Mouse (Mus musculus): Measurements from ENCODE around the gene Papola. TPM values are rescaled to one million over a fixed set of nuclear protein-coding genes. Genes with fewer than 3 reads are reported as not detected.

The Papola gene
- polyA plus RNA-seq, 1 experiment from 2014 or later = 250 TPM

GRCm38 (mm10) chr12:105873283-105873682 is 88.8 kb downstream of the Papola start:
- H3K27ac ChIP-seq = no peak overlapping the region
- H3K9ac ChIP-seq = no peak overlapping the region
- no peaks in the 10 kb centered on the region for H3K9me3 ChIP-seq (replicated peaks)
- H3K4me2 ChIP-seq = no peak overlapping the region
- H3K27me3 ChIP-seq = no peaks in the 10 kb centered on the region
- H3K4me3 ChIP-seq = no peak overlapping the region
- H3K36me3 ChIP-seq (ENCODE audit: poor library complexity, severe bottlenecking) = no peaks in the 10 kb centered on the region
- peaks cover 36% of the 10 kb centered on the region for H3K4me1 ChIP-seq
- WGBS = 51% methylated on average over 2 of the region's 2 CpGs
- no peak for ATAC-seq

GRCm38 (mm10) chr12:105875112-105875511 is 90.6 kb downstream of the Papola start:
- no peak overlapping the region for H3K9ac ChIP-seq
- peak overlapping the region; percentile 33 for H3K4me2 ChIP-seq
- peak; percentile 94 for ATAC-seq
- H3K4me3 ChIP-seq = no peak overlapping the region
- 0 out of 2 replicates have a peak, but pooled peaks cover 5% of the 10 kb centered on the region for H3K36me3 ChIP-seq (ENCODE audit: poor library complexity, severe bottlenecking)
- H3K27me3 ChIP-seq = no peaks in the 10 kb centered on the region
- H3K9me3 ChIP-seq (replicated peaks) = peaks cover 9% of the 10 kb centered on the region
- H3K4me1 ChIP-seq = peaks cover 36% of the 10 kb centered on the region
- peak overlapping the region; percentile 70 for H3K27ac ChIP-seq
- WGBS = 3% methylated on average over 17 of the region's 17 CpGs

GRCm38 (mm10) chr12:105876521-105876920 is 92.0 kb downstream of the Papola start:
- Histone ChIP-seq H3K4me1 (peaks cover 36% of the 10 kb centered on the region), H3K4me2 (peak overlapping the region; percentile 37), H3K9ac (peak overlapping the region; percentile 34; the same call in 1 of the 2 replicates), H3K27ac (peak overlapping the region; percentile 70), H3K9me3 (replicated peaks) (peaks cover 9% of the 10 kb centered on the region), H3K4me3 (peak overlapping the region; percentile 21; the same call in 1 of the 2 replicates), H3K27me3 (no peaks in the 10 kb centered on the region), H3K36me3 (ENCODE audit: poor library complexity, severe bottlenecking) (0 out of 2 replicates have a peak, but pooled peaks cover 5% of the 10 kb centered on the region)
- WGBS = 58% methylated on average over 11 of the region's 11 CpGs
- ATAC-seq = peak; percentile 20; the same call in 1 of the 2 replicates

GRCm38 (mm10) chr12:105876931-105877330 is 92.4 kb downstream of the Papola start:
- WGBS = 73% methylated on average over 13 of the region's 13 CpGs
- H3K9me3 ChIP-seq (replicated peaks) = peaks cover 9% of the 10 kb centered on the region
- no peak for ATAC-seq
- H3K4me3 ChIP-seq = peak overlapping the region; percentile 21; the same call in 1 of the 2 replicates
- peak overlapping the region; percentile 37 for H3K4me2 ChIP-seq
- peak overlapping the region; percentile 70 for H3K27ac ChIP-seq
- no peaks in the 10 kb centered on the region for H3K27me3 ChIP-seq
- peaks cover 36% of the 10 kb centered on the region for H3K4me1 ChIP-seq
- 0 out of 2 replicates have a peak, but pooled peaks cover 5% of the 10 kb centered on the region for H3K36me3 ChIP-seq (ENCODE audit: poor library complexity, severe bottlenecking)
- H3K9ac ChIP-seq = peak overlapping the region; percentile 34; the same call in 1 of the 2 replicates

GRCm38 (mm10) chr12:105878746-105879145 is 94.3 kb downstream of the Papola start:
- no peak for ATAC-seq
- no peak overlapping the region for H3K4me2 ChIP-seq
- no peak overlapping the region for H3K9ac ChIP-seq
- no peak overlapping the region for H3K27ac ChIP-seq
- WGBS = 99% methylated on average over 5 of the region's 5 CpGs
- no peak overlapping the region for H3K4me3 ChIP-seq
- 0 out of 2 replicates have a peak, but pooled peaks cover 5% of the 10 kb centered on the region for H3K36me3 ChIP-seq (ENCODE audit: poor library complexity, severe bottlenecking)
- H3K27me3 ChIP-seq = no peaks in the 10 kb centered on the region
- H3K4me1 ChIP-seq = peaks cover 39% of the 10 kb centered on the region
- peaks cover 9% of the 10 kb centered on the region for H3K9me3 ChIP-seq (replicated peaks)

- 0 out of 2 replicates have a peak, but pooled peaks cover 5% of the 10 kb centered on the region for H3K36me3 ChIP-seq (ENCODE audit: poor library complexity, severe bottlenecking)
- H3K4me1 ChIP-seq = peaks cover 27% of the 10 kb centered on the region
- peak overlapping the region; percentile 80 for H3K27ac ChIP-seq
- H3K4me2 ChIP-seq = no peak overlapping the region
- H3K27me3 ChIP-seq = no peaks in the 10 kb centered on the region
- H3K9me3 ChIP-seq (replicated peaks) = peaks cover 8% of the 10 kb centered on the region
- H3K9ac ChIP-seq = no peak overlapping the region; the same call in 1 of the 2 replicates
- H3K4me3 ChIP-seq = no peak overlapping the region
- no peak for ATAC-seq
- WGBS = 74% methylated on average over 12 of the region's 12 CpGs
These were observed 99.5 kb downstream of the Papola start for GRCm38 (mm10) chr12:105883799-105884514.

GRCm38 (mm10) chr12:105884515-105885323 is 100.2 kb downstream of the Papola start:
- Histone ChIP-seq H3K4me1 (peaks cover 27% of the 10 kb centered on the region), H3K27ac (peak overlapping the region; percentile 80), H3K9ac (peak overlapping the region; percentile 39), H3K4me2 (peak overlapping the region; percentile 33), H3K9me3 (replicated peaks) (no peaks in the 10 kb centered on the region; the same call in 1 of the 2 replicates), H3K4me3 (no peak overlapping the region), H3K36me3 (ENCODE audit: poor library complexity, severe bottlenecking) (no peaks in the 10 kb centered on the region), H3K27me3 (no peaks in the 10 kb centered on the region)
- 15% methylated on average over 22 of the region's 22 CpGs for WGBS
- peak; percentile 84 for ATAC-seq

Small RNAs within 50 kb of the gene (microRNA-seq; reads per million reads assigned to microRNA genes)
- gene Gm22120 = not detected

Other genes with a start within 250 kb of the Papola start
- 0.21 and 0.29 TPM in 2 replicates for gene Bdkrb2, start 221.5 kb upstream of the Papola start, polyA plus RNA-seq (2015; fragmentation: Nextera tagmentation; extraction: Ambion mirVana)
- gene Bdkrb1, start 181.6 kb upstream of the Papola start, polyA plus RNA-seq (2015; fragmentation: Nextera tagmentation; extraction: Ambion mirVana) = not detected in 2 replicates
- 28.9 and 32.2 TPM in 2 replicates for gene Gskip, start 99.9 kb upstream of the Papola start, polyA plus RNA-seq (2015; fragmentation: Nextera tagmentation; extraction: Ambion mirVana)
- 11.5 and 13.0 TPM in 2 replicates for gene Atg2b, start 99.5 kb upstream of the Papola start, polyA plus RNA-seq (2015; fragmentation: Nextera tagmentation; extraction: Ambion mirVana)
- 1.0 and 1.7 TPM in 2 replicates for gene Ak7, start 78.7 kb upstream of the Papola start, polyA plus RNA-seq (2015; fragmentation: Nextera tagmentation; extraction: Ambion mirVana)
- gene Vrk1, start 225.5 kb downstream of the Papola start, polyA plus RNA-seq (2015; fragmentation: Nextera tagmentation; extraction: Ambion mirVana) = 98.6 and 101 TPM in 2 replicates